Mouse (Mus musculus) midbrain, embryonic 14.5 days (tissue): ENCODE measurements around the gene Mical1. TPM values are rescaled to one million over a fixed set of nuclear protein-coding genes. Genes with fewer than 3 reads are reported as not detected.
A peak's percentile ranks its signal among the peaks of the same experiment; 100 is the strongest.

ENCODE experiments used
- ATAC-seq: fragments of 200-750 bp; cut with Nextera tagmentation; 2 replicates; pipeline ENCODE4 v1.8.0; 2017; ENCODE audit warnings: moderate number of reproducible peaks, moderate library complexity; ENCODE audit not compliant: low FRiP score, low TSS enrichment
- DNase-seq: peaks from one replicate; pipeline ENCODE4 v3.0.0-alpha.2; 2015
- H3K27ac ChIP-seq: fragments of 300-500 bp; sonication (generic); replicated peaks from 2 replicates; pipeline ENCODE4 v1.5.1; 2014; ENCODE audit warnings: mild to moderate bottlenecking, low read depth, low read length, moderate library complexity
- H3K27me3 ChIP-seq: fragments of 300-500 bp; sonication (generic); 2 replicates; pipeline ENCODE4 v1.6.1; 2014; ENCODE audit warnings: low read length, control low read depth, mixed read lengths; ENCODE audit not compliant: control insufficient read depth, insufficient read depth
- H3K36me3 ChIP-seq: fragments of 300-500 bp; sonication (generic); 2 replicates; pipeline ENCODE4 v1.6.1; 2014; ENCODE audit warnings: low read length, control low read depth; ENCODE audit not compliant: control insufficient read depth, insufficient read depth
- H3K4me1 ChIP-seq: fragments of 300-500 bp; sonication (generic); 2 replicates; pipeline ENCODE4 v1.6.1; 2014; ENCODE audit warnings: mild to moderate bottlenecking, antibody characterized with exemption, low read length, control low read depth; ENCODE audit not compliant: control insufficient read depth, insufficient read depth
- H3K4me2 ChIP-seq: fragments of 300-500 bp; sonication (generic); 2 replicates; pipeline ENCODE4 v1.6.1; 2014; ENCODE audit warnings: mild to moderate bottlenecking, low read length, moderate library complexity
- H3K4me3 ChIP-seq: fragments of 300-500 bp; sonication (generic); replicated peaks from 2 replicates; pipeline ENCODE4 v1.5.1; 2014; ENCODE audit warnings: low read depth, low read length
- H3K9ac ChIP-seq: fragments of 300-500 bp; sonication (generic); replicated peaks from 2 replicates; pipeline ENCODE4 v1.6.1; 2014; ENCODE audit warnings: mild to moderate bottlenecking, low read length, moderate library complexity
- H3K9me3 ChIP-seq: fragments of 300-500 bp; sonication (generic); 2 replicates; pipeline ENCODE4 v1.6.1; 2016; ENCODE audit warnings: low read length, control low read depth, mixed read lengths; ENCODE audit not compliant: control insufficient read depth
- WGBS: fragments of 180-500 bp; shearing (Covaris S2); extraction: QIAGEN DNeasy Blood & Tissue Kit; methylation state at CpG from one replicate; pipeline ENCODE4 v1.1.7; 2014; 5-methylcytosine and 5-hydroxymethylcytosine counted together
- polyA plus RNA-seq: library from polyadenylated mRNA; unstranded; fragments of >200 nt; fragmentation: Nextera tagmentation; extraction: Ambion mirVana; gene quantifications from 2 replicates; pipeline ENCODE4 v1.2.1, GENCODE M21; 2014

The Mical1 gene
- polyA plus RNA-seq = 17.0 and 20.5 TPM in 2 replicates

- no peaks in the 10 kb centered on the region for H3K9me3 ChIP-seq
- peak; percentile 72 for DNase-seq
- peaks cover 21% of the 10 kb centered on the region for H3K4me1 ChIP-seq
- H3K36me3 ChIP-seq = no peaks in the 10 kb centered on the region
- peak; percentile 61 for ATAC-seq
- WGBS = under 1% methylated on average over 35 of the region's 35 CpGs
- H3K4me2 ChIP-seq = peak within 1 kb of the TSS; percentile 93
- peak within 1 kb of the TSS; percentile 74 for H3K27ac ChIP-seq
- peak within 1 kb of the TSS; percentile 53 for H3K4me3 ChIP-seq
- H3K27me3 ChIP-seq = no peaks in the 10 kb centered on the region
- peak within 1 kb of the TSS; percentile 66 for H3K9ac ChIP-seq
Measured at GRCm38 (mm10) chr10:41476171-41477017, at the start of gene Mical1. TSS of gene Mical1 (plus strand) at chr10:41476314.

DNA sequence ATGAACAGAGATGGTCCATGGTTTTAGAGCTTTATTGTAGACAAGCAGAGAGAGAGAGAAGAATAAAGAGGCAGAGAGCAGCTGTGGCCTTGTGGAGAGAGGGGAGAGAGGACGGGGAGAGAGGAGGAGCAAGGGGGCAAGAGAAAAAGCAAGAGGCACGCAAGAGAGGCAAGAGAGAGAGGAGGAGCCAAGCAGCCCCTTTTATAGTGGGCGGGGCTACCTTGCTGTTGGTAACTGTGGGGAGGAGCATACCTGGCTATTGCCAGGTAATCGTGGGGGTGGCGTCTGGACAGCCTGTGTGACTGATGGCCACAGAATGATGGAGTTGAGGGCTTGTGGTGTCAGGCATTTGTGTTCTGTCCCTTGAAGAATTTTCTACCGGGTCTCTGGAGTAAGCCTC, 49.7 kb upstream of the Mical1 start:
- Histone ChIP-seq H3K9me3 (no peaks in the 10 kb centered on the region), H3K27me3 (no peaks in the 10 kb centered on the region), H3K4me2 (no peak overlapping the region), H3K4me3 (no peak overlapping the region), H3K27ac (no peak overlapping the region), H3K36me3 (no peaks in the 10 kb centered on the region), H3K4me1 (no peaks in the 10 kb centered on the region), H3K9ac (no peak overlapping the region)
- WGBS = 60% methylated on average over 6 of the region's 6 CpGs
- ATAC-seq = no peak
- DNase-seq = no peak

DNA sequence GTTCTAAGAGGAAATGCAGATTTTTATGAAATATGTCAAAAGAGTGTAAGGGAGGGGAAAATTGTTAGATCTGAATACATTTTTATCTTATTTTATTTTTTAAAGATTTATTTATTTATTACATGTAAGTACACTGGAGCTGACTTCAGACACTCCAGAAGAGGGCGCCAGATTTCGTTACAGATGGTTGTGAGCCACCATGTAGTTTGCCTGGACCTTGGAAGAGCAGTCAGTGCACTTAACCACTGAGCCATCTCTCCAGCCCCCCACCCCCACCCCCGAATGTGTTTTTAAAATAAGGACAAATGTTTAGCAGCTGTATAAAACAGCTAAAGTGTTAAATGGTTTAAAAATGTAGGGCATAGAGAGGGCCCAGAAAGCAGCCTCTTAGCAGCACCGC, 41.5 kb upstream of the Mical1 start:
- Histone ChIP-seq H3K9me3 (no peaks in the 10 kb centered on the region), H3K4me1 (no peaks in the 10 kb centered on the region), H3K27me3 (peaks cover 3% of the 10 kb centered on the region; the same call in 1 of the 2 replicates), H3K27ac (no peak overlapping the region), H3K4me3 (no peak overlapping the region), H3K36me3 (no peaks in the 10 kb centered on the region), H3K4me2 (no peak overlapping the region), H3K9ac (no peak overlapping the region)
- WGBS = 30% methylated on average over 4 of the region's 4 CpGs
- ATAC-seq = no peak
- peak; percentile 72 for DNase-seq

DNA sequence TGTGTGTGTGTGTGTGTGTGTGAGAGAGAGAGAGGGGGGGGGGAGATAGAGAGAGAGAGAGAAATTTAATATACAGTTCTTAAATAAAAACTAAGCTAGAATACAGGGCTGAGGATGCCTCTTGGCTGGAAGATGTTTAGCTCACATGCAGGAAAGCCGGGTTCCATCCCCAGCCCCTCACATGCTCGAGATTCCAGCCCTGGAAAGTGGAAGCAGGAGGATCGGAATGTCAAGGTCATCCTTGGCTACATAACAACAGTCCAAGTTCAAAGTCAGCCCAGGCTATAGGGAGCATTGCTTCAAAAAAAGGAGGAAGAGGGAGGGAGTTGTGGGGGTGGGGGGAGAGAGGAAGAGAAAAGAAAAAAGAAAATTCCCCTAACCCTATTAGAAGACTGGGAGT, 41.0 kb upstream of the Mical1 start:
- no peaks in the 10 kb centered on the region for H3K36me3 ChIP-seq
- no peak overlapping the region for H3K27ac ChIP-seq
- H3K9ac ChIP-seq = no peak overlapping the region
- H3K4me1 ChIP-seq = no peaks in the 10 kb centered on the region
- H3K4me2 ChIP-seq = no peak overlapping the region
- H3K4me3 ChIP-seq = no peak overlapping the region
- H3K27me3 ChIP-seq = peaks cover 3% of the 10 kb centered on the region; the same call in 1 of the 2 replicates
- 48% methylated on average over 3 of the region's 3 CpGs for WGBS
- DNase-seq (no peak), ATAC-seq (no peak)
- no peaks in the 10 kb centered on the region for H3K9me3 ChIP-seq

DNA sequence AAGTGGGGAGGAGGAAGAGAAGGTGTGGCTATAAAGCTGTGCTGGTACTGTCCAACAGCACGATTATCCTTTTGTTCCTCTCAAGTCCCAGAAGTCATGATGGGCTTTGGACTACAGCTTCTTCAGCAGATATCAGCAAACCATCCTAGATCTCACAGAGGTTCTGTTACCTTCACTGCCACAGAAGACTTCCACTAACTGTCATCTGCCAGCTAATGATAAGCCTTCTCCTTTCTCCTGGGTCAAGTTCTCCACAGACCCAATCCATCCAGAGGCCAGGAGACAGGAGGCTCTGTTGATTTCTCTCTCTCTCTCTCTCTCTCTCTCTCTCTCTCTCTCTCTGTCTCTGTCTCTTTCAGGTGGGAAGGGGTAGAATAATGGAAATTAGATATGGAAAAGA, 27.9 kb upstream of the Mical1 start:
- H3K27me3 ChIP-seq = no peaks in the 10 kb centered on the region
- whole genome bisulfite sequencing = 90% methylated on average over 1 of the region's 1 CpGs
- H3K4me1 ChIP-seq = peaks cover 22% of the 10 kb centered on the region
- no peak for DNase-seq
- H3K9ac ChIP-seq = no peak overlapping the region
- H3K36me3 ChIP-seq = 0 out of 2 replicates have a peak, but pooled peaks cover 10% of the 10 kb centered on the region
- no peak overlapping the region for H3K27ac ChIP-seq
- H3K9me3 ChIP-seq = no peaks in the 10 kb centered on the region
- H3K4me2 ChIP-seq = no peak overlapping the region
- ATAC-seq = no peak
- H3K4me3 ChIP-seq = no peak overlapping the region

GRCm38 (mm10) chr10:41449684-41450083, 26.4 kb upstream of the Mical1 start:
- WGBS = 7% methylated on average over 14 of the region's 14 CpGs
- peak; percentile 75 for ATAC-seq
- H3K4me2 ChIP-seq = peak overlapping the region; percentile 82

GRCm38 (mm10) chr10:41450137-41450670, 25.9 kb upstream of the Mical1 start, which contains the start of gene Zbtb24:
TSS of gene Zbtb24 (plus strand) at chr10:41450383.
- ATAC-seq (peak; percentile 95), DNase-seq (peak; percentile 99)
- peak within 1 kb of the TSS; percentile 88 for H3K4me3 ChIP-seq
- peak within 1 kb of the TSS; percentile 82 for H3K4me2 ChIP-seq
- H3K27ac ChIP-seq = peak within 1 kb of the TSS; percentile 82
- peaks cover 26% of the 10 kb centered on the region for H3K4me1 ChIP-seq
- no peaks in the 10 kb centered on the region for H3K9me3 ChIP-seq
- under 1% methylated on average over 49 of the region's 49 CpGs for WGBS
- H3K9ac ChIP-seq = peak within 1 kb of the TSS; percentile 80
- H3K36me3 ChIP-seq = peaks cover 24% of the 10 kb centered on the region
- H3K27me3 ChIP-seq = no peaks in the 10 kb centered on the region

More at GRCm38 (mm10) chr10:41449684-41450083, 26.4 kb upstream of the Mical1 start:
- peak; percentile 68 for DNase-seq
- Histone ChIP-seq H3K36me3 (0 out of 2 replicates have a peak, but pooled peaks cover 19% of the 10 kb centered on the region), H3K27me3 (no peaks in the 10 kb centered on the region), H3K9me3 (no peaks in the 10 kb centered on the region), H3K4me1 (peaks cover 26% of the 10 kb centered on the region), H3K9ac (peak overlapping the region; percentile 80), H3K4me3 (peak overlapping the region; percentile 88), H3K27ac (peak overlapping the region; percentile 82)

DNA sequence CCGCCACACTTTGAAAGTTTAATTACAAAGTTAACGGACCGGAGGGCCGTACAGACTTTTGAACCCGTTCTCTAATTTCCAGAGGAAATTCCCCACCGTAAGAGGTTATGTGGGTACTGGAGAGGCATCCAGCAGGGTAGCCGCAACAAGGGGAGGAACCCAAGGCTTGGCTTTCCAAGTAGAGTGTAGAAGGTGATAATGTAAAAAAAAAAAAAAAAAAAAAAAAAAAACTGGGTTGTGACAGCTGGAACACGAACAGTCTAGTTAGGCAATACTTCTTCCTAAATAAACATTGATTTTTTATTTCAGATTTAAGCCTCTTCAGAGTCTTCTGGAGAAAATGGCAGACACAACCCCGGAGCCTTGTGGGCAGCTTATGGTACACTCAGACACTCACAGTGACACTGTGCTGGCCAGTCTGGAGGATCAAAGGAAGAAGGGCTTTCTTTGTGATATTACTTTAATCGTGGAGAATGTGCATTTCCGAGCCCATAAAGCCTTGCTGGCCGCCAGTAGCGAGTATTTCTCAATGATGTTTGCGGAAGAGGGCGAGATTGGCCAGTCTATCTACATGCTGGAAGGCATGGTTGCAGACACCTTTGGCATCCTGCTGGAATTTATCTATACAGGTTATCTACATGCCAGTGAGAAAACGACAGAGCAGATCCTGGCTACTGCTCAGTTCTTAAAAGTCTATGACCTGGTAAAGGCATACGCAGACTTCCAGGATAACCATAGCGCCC, 25.2 kb upstream of the Mical1 start:
- H3K4me3 ChIP-seq = peak overlapping the region; percentile 88
- DNase-seq (no peak), ATAC-seq (peak; percentile 24; the same call in 1 of the 2 replicates)
- H3K9ac ChIP-seq = peak overlapping the region; percentile 80
- peaks cover 26% of the 10 kb centered on the region for H3K4me1 ChIP-seq
- 58% methylated on average over 18 of the region's 18 CpGs for WGBS
- peaks cover 31% of the 10 kb centered on the region for H3K36me3 ChIP-seq
- H3K4me2 ChIP-seq = peak overlapping the region; percentile 82
- H3K27ac ChIP-seq = no peak overlapping the region
- H3K9me3 ChIP-seq = no peaks in the 10 kb centered on the region
- H3K27me3 ChIP-seq = no peaks in the 10 kb centered on the region
